Mouse (Mus musculus) adrenal gland, postnatal 36 days (tissue): ENCODE data around the gene Mrgpra9. TPM values are rescaled to one million over a fixed set of nuclear protein-coding genes. Genes with fewer than 3 reads are reported as not detected.
"Not testable (repeated sequence)": the region's sequence is repeated elsewhere in the genome, so short reads cannot be mapped to it uniquely, and the experiment has no call there.

ENCODE experiments used
- DNase-seq, 2 experiments: peaks; one replicate each; pipeline ENCODE4 v3.0.0; 2021; ENCODE audit warnings: mixed read lengths in 1 of 2
- long read RNA-seq, 2 experiments: library from polyadenylated mRNA; stranded (forward); transcript quantifications; one replicate each; pipeline ENCODE4 v2.0.0; 2021; ENCODE audit warnings: borderline sequencing depth in 2 of 2
- total RNA-seq, 2 experiments: library from RNA; stranded (reverse); gene quantifications; 2 replicates each; pipeline ENCODE4 v1.2.3; 2021

The Mrgpra9 gene
- total RNA-seq: not detected
- long read RNA-seq, experiment 1: 0 reads
- long read RNA-seq, experiment 2: 0 reads

GRCm38 (mm10) chr7:47252770-47253169 is at the start of gene Mrgpra9:
Gene Mrgpra9 (minus strand): TSS chr7:47252848.
- DNase-seq: no peak

GRCm38 (mm10) chr7:47299612-47300011 is 47.0 kb upstream of the Mrgpra9 start:
- DNase-seq: not testable (repeated sequence)

GRCm38 (mm10) chr7:47271547-47271946 is 18.9 kb upstream of the Mrgpra9 start:
- not testable (repeated sequence) for DNase-seq

GRCm38 (mm10) chr7:47244658-47245057 is 8.0 kb downstream of the Mrgpra9 start:
- no peak for DNase-seq

- DNase-seq: no peak
Observed at GRCm38 (mm10) chr7:47204830-47205229, 47.8 kb downstream of the Mrgpra9 start, which contains the start of gene Mrgpra6. Gene Mrgpra6 (minus strand): TSS chr7:47204920.

- no peak for DNase-seq
Observed at GRCm38 (mm10) chr7:47195271-47195670, 57.4 kb downstream of the Mrgpra9 start.

Other genes with a start within 250 kb of the Mrgpra9 start
- 10 to 100 TPM; 20.4 to 34.9 TPM for gene Spty2d1, start 244.4 kb downstream of the Mrgpra9 start, total RNA-seq
- 10 to 100 TPM; 21.8 to 38.1 TPM for gene Tmem86a, start 202.2 kb downstream of the Mrgpra9 start, total RNA-seq
- gene Ptpn5, start 119.2 kb downstream of the Mrgpra9 start, total RNA-seq: 1 to 10 TPM in 1 of 2 experiments, under 1 TPM in 1; 0.53 to 1.1 TPM
- gene Mrgpra6, start 47.9 kb downstream of the Mrgpra9 start, total RNA-seq: not detected
- not detected for gene Mrgpra1, start 101.4 kb upstream of the Mrgpra9 start, total RNA-seq
- not detected for gene Mrgpra2a, start 199.3 kb upstream of the Mrgpra9 start, total RNA-seq